Mouse (Mus musculus) ES-Bruce4 (cell line): ENCODE measurements around the gene Eif4g1.

ENCODE experiments used
- CTCF ChIP-seq: IDR thresholded peaks from one replicate; pipeline ENCODE4 v1.8.1; 2011; ENCODE audit warnings: low read depth, low read length
- EP300 ChIP-seq: IDR thresholded peaks from 2 replicates; pipeline ENCODE4 v1.6.1; 2011; ENCODE audit warnings: low read depth, low read length; ENCODE audit not compliant: insufficient read depth

GRCm38 (mm10) chr16:20621991-20622685 lies 46.0 kb upstream of the Eif4g1 start:
- TF ChIP-seq CTCF (no peak), EP300 (no peak)
